Mouse (Mus musculus): ENCODE results near the gene Gtpbp8.

The Gtpbp8 gene

GRCm38 (mm10) chr16:44724847-44725246 lies 21.3 kb downstream of the Gtpbp8 start:
- DNase-seq, result no peak

GRCm38 (mm10) chr16:44724083-44724787 lies 21.9 kb downstream of the Gtpbp8 start, which contains the start of gene Nepro:
Gene Nepro (plus strand): TSS chr16:44724301.
- DNase-seq, result peak; percentile 95

GRCm38 (mm10) chr16:44722666-44723065 lies 23.5 kb downstream of the Gtpbp8 start:
- peak; percentile 27 for DNase-seq

GRCm38 (mm10) chr16:44720518-44720917 lies 25.6 kb downstream of the Gtpbp8 start:
- no peak for DNase-seq

GRCm38 (mm10) chr16:44719349-44719748 lies 26.8 kb downstream of the Gtpbp8 start:
- no peak for DNase-seq

- no peak for DNase-seq
Measured at GRCm38 (mm10) chr16:44717838-44718237, 28.3 kb downstream of the Gtpbp8 start.

- no peak for DNase-seq
Measured at GRCm38 (mm10) chr16:44717141-44717634, 29.0 kb downstream of the Gtpbp8 start.

GRCm38 (mm10) chr16:44716305-44717140 lies 29.6 kb downstream of the Gtpbp8 start:
- peak; percentile 78 for DNase-seq

- DNase-seq, result no peak
Measured at GRCm38 (mm10) chr16:44703458-44703857, 42.7 kb downstream of the Gtpbp8 start.

GRCm38 (mm10) chr16:44702272-44702671 lies 43.9 kb downstream of the Gtpbp8 start:
- no peak for DNase-seq

- DNase-seq, result no peak
Measured at GRCm38 (mm10) chr16:44701155-44701554, 45.0 kb downstream of the Gtpbp8 start.

GRCm38 (mm10) chr16:44697473-44698205 lies 48.5 kb downstream of the Gtpbp8 start:
- no peak for DNase-seq

GRCm38 (mm10) chr16:44695859-44696620 lies 50.1 kb downstream of the Gtpbp8 start:
- DNase-seq, result no peak

- DNase-seq, result no peak
Measured at GRCm38 (mm10) chr16:44695214-44695858, 50.8 kb downstream of the Gtpbp8 start.

- DNase-seq, result no peak
Measured at GRCm38 (mm10) chr16:44693695-44694094, 52.5 kb downstream of the Gtpbp8 start.

GRCm38 (mm10) chr16:44692541-44692940 lies 53.6 kb downstream of the Gtpbp8 start:
- DNase-seq, result no peak

- DNase-seq, result peak; percentile 65
Measured at GRCm38 (mm10) chr16:44691561-44692141, 54.5 kb downstream of the Gtpbp8 start.

- DNase-seq, result no peak
Measured at GRCm38 (mm10) chr16:44691066-44691465, 55.1 kb downstream of the Gtpbp8 start.

GRCm38 (mm10) chr16:44690501-44690900 lies 55.7 kb downstream of the Gtpbp8 start:
- no peak for DNase-seq

GRCm38 (mm10) chr16:44688507-44688906 lies 57.7 kb downstream of the Gtpbp8 start:
- no peak for DNase-seq

- no peak for DNase-seq
Measured at GRCm38 (mm10) chr16:44687719-44688420, 58.3 kb downstream of the Gtpbp8 start.

Measured in cerebellum, adult 9-11 months (tissue).